Mouse (Mus musculus): ENCODE results near the gene Gpc2.
A peak's percentile ranks its signal among the peaks of the same experiment; 100 is the strongest.

The Gpc2 gene

GRCm38 (mm10) chr5:138262001-138262400 is 17.8 kb downstream of the Gpc2 start:
- DNase-seq (ENCODE audit: low spot score in 2 of 2), result no peak

DNA sequence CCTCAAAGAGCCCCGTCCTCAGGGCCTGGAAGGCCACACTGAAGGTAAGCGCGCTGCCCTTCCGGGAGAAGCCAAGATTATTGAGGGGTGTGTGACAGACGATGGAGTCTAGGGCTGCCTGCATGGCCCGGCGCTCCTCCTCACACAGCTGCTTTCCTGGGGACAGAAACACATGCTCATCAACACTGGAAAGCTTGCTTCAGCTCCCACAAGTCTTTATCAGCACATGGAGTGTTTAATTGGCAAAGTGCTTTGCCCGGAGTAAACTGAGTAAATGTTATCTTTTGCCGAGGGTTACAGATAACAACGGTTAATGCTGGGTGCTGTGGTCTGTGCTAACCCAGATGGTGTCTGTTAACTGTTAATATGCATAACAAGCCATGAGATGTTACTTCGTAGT is 19.0 kb downstream of the Gpc2 start:
- DNase-seq (ENCODE audit: low spot score in 2 of 2), result no peak

DNA sequence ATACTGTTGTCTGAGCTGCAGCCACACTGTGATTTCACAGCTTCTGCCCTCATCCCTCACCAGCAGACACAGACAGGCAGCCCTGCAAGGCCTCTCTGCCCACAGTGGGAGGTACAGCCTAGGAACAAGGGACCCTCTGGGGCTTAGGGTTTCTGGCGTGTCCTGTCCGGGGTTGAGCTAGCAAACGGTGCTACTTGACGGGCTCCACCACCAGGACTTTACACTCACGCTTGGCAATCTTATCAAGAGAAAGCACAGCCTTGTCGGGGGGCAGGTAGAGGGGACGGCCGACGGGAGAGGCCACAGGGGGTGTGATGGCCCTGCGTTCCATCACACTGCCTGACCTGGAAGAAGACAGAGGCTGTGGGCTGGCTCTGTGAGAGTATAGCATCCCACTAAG is 19.8 kb downstream of the Gpc2 start:
- no peak for DNase-seq (ENCODE audit: low spot score in 2 of 2)

DNA sequence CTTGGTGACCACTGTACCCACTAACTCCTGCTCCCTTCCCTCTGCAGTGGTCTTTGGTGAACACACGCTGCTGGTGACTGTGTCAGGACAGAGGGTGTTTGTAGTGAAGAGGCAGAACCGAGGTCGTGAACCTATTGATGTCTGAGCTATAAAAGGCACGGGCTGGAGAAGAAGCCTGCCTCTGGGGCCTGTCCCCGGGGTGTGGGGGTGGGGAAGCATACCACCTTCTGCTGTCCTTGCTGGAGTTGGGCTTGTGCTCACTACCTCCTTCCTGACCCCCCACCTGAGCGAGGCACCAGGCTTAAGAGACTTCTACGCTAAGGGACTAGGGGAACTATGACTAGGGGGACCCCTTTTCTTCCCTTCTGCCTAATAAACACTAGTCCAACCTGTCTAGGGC is 20.8 kb downstream of the Gpc2 start:
- DNase-seq (ENCODE audit: low spot score in 2 of 2), result no peak

DNA sequence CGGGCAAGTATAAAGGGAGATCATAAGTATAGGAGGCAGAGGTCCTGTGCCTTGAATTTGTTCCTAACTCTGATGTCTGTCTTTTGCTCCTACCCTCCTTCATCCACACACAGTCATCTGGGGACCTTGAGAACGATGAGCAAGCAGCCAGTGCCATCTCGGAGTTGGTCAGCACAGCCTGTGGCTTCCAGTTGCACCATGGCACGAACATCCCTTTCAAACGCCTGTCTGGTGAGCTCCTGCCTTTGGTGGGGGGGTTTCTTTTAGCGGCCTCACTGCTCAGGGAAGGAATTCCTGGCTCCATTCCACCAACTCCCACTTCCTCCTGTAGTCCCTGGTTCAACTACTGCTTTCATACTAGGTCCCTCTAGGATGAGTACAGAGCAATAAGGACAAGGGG is 21.3 kb downstream of the Gpc2 start:
- no peak for DNase-seq (ENCODE audit: low spot score in 2 of 2)

DNA sequence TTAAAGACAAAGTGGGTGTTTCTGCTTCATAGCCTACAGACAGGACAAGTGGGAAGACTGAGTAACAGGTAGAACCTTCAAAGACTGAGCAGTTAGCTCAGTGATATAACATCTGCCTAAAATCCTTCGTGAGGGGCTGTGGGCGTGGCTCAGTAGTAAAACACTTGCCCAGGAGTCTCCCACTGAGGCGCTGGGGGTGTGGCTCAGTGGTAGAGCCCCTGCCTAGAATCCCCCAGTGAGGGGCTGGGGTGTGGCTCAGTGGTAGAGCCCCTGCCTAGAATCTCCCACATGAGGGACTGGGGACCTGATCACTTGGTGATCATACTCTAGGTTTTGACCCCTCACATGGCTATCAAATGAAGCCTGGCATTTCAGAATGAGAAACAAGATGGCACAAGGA is 21.7 kb downstream of the Gpc2 start:
- no peak for DNase-seq (ENCODE audit: low spot score in 2 of 2)

GRCm38 (mm10) chr5:138257585-138257978 is 22.2 kb downstream of the Gpc2 start:
- DNase-seq (ENCODE audit: low spot score in 2 of 2), result no peak

DNA sequence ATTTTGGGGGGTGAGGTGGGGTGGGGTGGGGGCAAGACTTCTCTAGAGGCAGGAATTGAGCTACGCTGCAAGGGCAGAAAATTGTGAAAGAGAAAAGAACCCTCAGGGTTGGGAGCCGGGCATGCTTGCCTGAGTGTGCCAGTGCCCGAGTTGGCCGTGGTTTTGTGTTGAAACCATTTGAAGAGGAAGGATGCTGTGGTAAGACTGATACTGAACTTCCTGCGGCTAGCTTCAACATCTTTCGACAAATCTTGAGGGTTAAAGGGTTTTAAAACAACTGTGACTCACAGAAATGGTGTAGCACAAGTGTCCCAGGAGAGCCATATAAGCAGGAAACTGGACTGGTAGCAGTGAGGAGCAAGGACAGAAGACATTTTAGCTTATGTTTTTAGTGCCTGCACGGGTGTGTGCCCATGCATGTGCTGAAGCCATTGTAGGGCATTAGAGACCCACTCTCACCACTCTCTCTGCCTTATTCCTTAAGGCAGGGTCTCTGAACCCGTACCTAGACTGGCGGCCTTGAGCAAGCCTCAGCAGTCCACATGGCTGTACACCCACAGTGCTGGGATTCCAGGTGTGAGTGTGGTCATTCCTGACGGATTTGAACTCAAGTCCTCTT is 22.7 kb downstream of the Gpc2 start:
- no peak for DNase-seq (ENCODE audit: low spot score in 2 of 2)

GRCm38 (mm10) chr5:138256094-138256467 is 23.7 kb downstream of the Gpc2 start:
- no peak for DNase-seq (ENCODE audit: low spot score in 2 of 2)

- peak; percentile 94 to 97 for DNase-seq (ENCODE audit: low spot score in 2 of 2)
These were observed 24.3 kb downstream of the Gpc2 start, which contains the start of gene Lamtor4 for GRCm38 (mm10) chr5:138255353-138256093. TSS of gene Lamtor4 (plus strand) at chr5:138255482.

DNA sequence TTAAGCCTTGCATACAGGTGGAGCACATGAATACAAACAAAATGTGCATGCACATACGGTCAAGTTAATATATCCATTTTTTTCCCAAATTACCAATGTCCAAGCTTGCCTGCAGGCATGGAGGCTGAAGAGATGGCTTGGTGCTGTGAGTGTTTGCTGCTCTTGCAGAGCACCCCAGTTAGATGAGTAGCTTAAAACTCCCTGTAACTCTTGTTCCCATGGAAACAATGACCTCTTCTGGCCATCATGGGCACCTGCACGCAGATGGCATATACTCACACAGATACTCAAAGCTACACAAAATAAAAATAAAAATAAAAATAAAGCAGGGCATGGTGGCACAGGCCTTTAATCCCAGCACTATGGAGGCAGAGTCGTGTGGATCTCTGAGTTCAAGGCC is 26.7 kb downstream of the Gpc2 start:
- DNase-seq (ENCODE audit: low spot score in 2 of 2), result no peak

- no peak for DNase-seq (ENCODE audit: low spot score in 2 of 2)
These were observed 28.7 kb downstream of the Gpc2 start for GRCm38 (mm10) chr5:138251144-138251543.

- DNase-seq (ENCODE audit: low spot score in 2 of 2), result no peak
These were observed 38.3 kb downstream of the Gpc2 start for GRCm38 (mm10) chr5:138241511-138241910.

DNA sequence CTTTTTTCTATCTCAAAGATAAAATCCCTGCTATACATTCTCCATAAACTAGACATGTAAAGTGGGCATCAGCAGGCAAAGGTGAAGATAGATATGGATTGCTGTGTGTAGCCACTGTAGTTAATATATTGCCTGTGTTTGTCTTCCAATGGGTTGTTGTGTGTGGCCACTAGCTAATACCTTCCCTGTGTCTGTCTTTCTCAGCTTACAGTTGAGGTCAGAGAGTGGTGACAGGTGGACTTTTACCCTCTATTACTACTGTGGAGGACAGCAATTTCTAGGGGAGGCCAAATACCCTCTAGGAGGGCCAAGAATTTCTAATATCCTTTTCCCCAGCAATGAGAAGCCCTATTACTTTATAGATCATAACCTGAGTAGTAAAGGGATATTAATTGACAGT is 45.6 kb downstream of the Gpc2 start:
- no peak for DNase-seq (ENCODE audit: low spot score in 2 of 2)

GRCm38 (mm10) chr5:138233778-138234177 is 46.0 kb downstream of the Gpc2 start:
- no peak for DNase-seq (ENCODE audit: low spot score in 2 of 2)

- no peak for DNase-seq (ENCODE audit: low spot score in 2 of 2)
These were observed 50.3 kb downstream of the Gpc2 start for GRCm38 (mm10) chr5:138229511-138229910.

DNA sequence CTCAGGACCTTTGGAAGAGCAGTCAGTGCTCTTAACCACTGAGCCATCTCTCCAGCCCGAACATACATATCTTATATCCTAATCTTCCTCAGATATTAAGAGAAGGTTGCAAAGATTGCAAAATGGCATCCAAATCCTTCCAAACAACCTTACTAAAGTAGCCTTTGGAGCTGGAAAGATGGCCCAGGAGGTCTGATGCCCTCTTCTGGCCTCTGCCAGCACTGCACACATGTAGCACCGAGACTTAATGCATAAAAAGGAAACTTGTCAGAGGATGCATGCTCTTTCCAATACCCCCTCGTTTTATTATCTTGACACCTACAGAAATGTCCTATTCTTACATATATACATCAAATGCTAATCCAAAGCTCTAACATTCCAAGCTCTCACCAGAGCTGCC is 51.8 kb downstream of the Gpc2 start:
- no peak for DNase-seq (ENCODE audit: low spot score in 2 of 2)

DNA sequence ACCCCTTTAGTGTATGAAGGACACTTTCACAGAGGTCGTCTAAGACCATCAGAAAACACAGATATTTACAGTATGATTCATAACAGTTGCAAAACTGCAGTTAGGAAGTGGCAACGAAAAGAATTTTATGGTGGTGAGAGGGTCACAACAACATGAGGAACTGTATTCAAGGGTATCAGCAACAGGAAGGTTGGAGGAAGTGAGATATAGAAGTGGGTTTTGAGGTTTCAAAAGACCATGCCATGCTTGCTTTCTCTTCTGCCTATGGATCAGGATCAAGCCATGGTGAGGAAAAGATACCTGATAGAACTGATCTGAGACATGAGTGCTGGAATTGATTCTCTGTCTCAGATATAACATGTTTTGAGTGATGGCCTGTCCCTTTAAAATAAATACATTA is 52.4 kb downstream of the Gpc2 start:
- DNase-seq (ENCODE audit: low spot score in 2 of 2), result no peak

- no peak for DNase-seq (ENCODE audit: low spot score in 2 of 2)
These were observed 53.3 kb downstream of the Gpc2 start for GRCm38 (mm10) chr5:138226491-138226890.

DNA sequence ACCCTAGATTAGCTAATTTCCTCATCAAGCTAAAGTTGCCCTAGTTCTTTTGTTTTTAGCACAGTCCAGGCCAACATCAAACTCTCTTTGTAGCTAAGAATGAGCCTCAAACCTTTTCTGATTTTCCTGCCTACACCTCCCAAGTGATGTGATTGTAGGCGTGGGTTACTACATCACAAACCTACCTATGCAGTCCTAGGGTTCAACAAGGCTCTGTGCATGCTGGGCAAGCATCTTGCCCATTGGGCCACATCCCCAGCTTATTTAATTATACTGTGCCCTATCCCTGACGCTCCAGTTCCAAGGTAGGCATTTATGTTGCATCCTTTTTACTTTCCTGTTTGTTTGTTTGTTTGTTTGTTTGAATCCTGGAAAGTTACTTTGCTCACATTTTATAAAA is 54.1 kb downstream of the Gpc2 start, which contains the start of gene Nxpe5:
Gene Nxpe5, plus strand, starts transcription at position 199 of the 400 bp plus-strand sequence.
- DNase-seq (ENCODE audit: low spot score in 2 of 2), result no peak
